Mouse (Mus musculus): ENCODE data around the gene Chst4. TPM values are rescaled to one million over a fixed set of nuclear protein-coding genes. Genes with fewer than 3 reads are reported as not detected.
"Not testable (repeated sequence)": the region's sequence is repeated elsewhere in the genome, so short reads cannot be mapped to it uniquely, and the experiment has no call there.

Gene Chst4
- polyA plus RNA-seq, 1 experiment from 2014 or later: not detected

- H3K27ac ChIP-seq: no peak overlapping the region
- no peak for ATAC-seq (ENCODE audit: low FRiP score, low read depth)
- H3K4me1 ChIP-seq: no peaks in the 10 kb centered on the region
- no peak overlapping the region for H3K9ac ChIP-seq
- no peaks in the 10 kb centered on the region for H3K27me3 ChIP-seq (replicated peaks)
- no peaks in the 10 kb centered on the region for H3K36me3 ChIP-seq
- WGBS: 50% methylated on average over 7 of the region's 7 CpGs
- H3K4me2 ChIP-seq (replicated peaks): no peak overlapping the region
- H3K4me3 ChIP-seq: no peak overlapping the region
- no peaks in the 10 kb centered on the region for H3K9me3 ChIP-seq
Observed at GRCm38 (mm10) chr8:110039216-110039615, 324 bp downstream of the Chst4 start.

GRCm38 (mm10) chr8:110036156-110036555 is 3.4 kb downstream of the Chst4 start:
- H3K9me3 ChIP-seq: no peaks in the 10 kb centered on the region
- H3K27ac ChIP-seq: no peak overlapping the region
- H3K4me1 ChIP-seq: no peaks in the 10 kb centered on the region
- no peak for ATAC-seq (ENCODE audit: low FRiP score, low read depth)
- H3K4me2 ChIP-seq (replicated peaks): no peak overlapping the region
- H3K36me3 ChIP-seq: no peaks in the 10 kb centered on the region
- no peak overlapping the region for H3K4me3 ChIP-seq
- no peak overlapping the region for H3K9ac ChIP-seq
- no peaks in the 10 kb centered on the region for H3K27me3 ChIP-seq (replicated peaks)
- 85% methylated on average over 2 of the region's 2 CpGs for WGBS

- 64% methylated on average over 4 of the region's 4 CpGs for WGBS
- Histone ChIP-seq H3K27ac (no peak overlapping the region), H3K4me3 (no peak overlapping the region), H3K4me1 (no peaks in the 10 kb centered on the region), H3K27me3 (replicated peaks) (no peaks in the 10 kb centered on the region), H3K4me2 (replicated peaks) (no peak overlapping the region), H3K9me3 (no peaks in the 10 kb centered on the region), H3K9ac (no peak overlapping the region), H3K36me3 (no peaks in the 10 kb centered on the region)
- ATAC-seq (ENCODE audit: low FRiP score, low read depth): no peak
Observed at GRCm38 (mm10) chr8:110034331-110034730, 5.2 kb downstream of the Chst4 start.

- not testable (repeated sequence) for H3K36me3 ChIP-seq; ATAC-seq (ENCODE audit: low FRiP score, low read depth); H3K4me2 ChIP-seq (replicated peaks); H3K27me3 ChIP-seq (replicated peaks); H3K9ac ChIP-seq; H3K4me1 ChIP-seq; H3K9me3 ChIP-seq; H3K4me3 ChIP-seq; H3K27ac ChIP-seq
- WGBS: 37% methylated on average over 8 of the region's 8 CpGs
Observed at GRCm38 (mm10) chr8:110033771-110034170, 5.8 kb downstream of the Chst4 start.

- Histone ChIP-seq H3K9ac (no peak overlapping the region), H3K4me2 (replicated peaks) (no peak overlapping the region), H3K27me3 (replicated peaks) (no peaks in the 10 kb centered on the region), H3K4me3 (no peak overlapping the region), H3K27ac (no peak overlapping the region), H3K4me1 (no peaks in the 10 kb centered on the region), H3K9me3 (no peaks in the 10 kb centered on the region), H3K36me3 (no peaks in the 10 kb centered on the region)
- no peak for ATAC-seq (ENCODE audit: low FRiP score, low read depth)
- 92% methylated on average over 10 of the region's 10 CpGs for WGBS
Observed at GRCm38 (mm10) chr8:110022768-110023344, 16.7 kb downstream of the Chst4 start.

GRCm38 (mm10) chr8:110022081-110022480 is 17.5 kb downstream of the Chst4 start:
- 61% methylated on average over 6 of the region's 6 CpGs for WGBS
- no peaks in the 10 kb centered on the region for H3K9me3 ChIP-seq
- no peaks in the 10 kb centered on the region for H3K27me3 ChIP-seq (replicated peaks)
- no peak overlapping the region for H3K4me2 ChIP-seq (replicated peaks)
- no peak overlapping the region for H3K4me3 ChIP-seq
- H3K36me3 ChIP-seq: no peaks in the 10 kb centered on the region
- H3K27ac ChIP-seq: no peak overlapping the region
- no peaks in the 10 kb centered on the region for H3K4me1 ChIP-seq
- H3K9ac ChIP-seq: no peak overlapping the region
- ATAC-seq (ENCODE audit: low FRiP score, low read depth): no peak

- no peaks in the 10 kb centered on the region for H3K27me3 ChIP-seq (replicated peaks)
- WGBS: 38% methylated on average over 5 of the region's 5 CpGs
- no peak overlapping the region for H3K4me2 ChIP-seq (replicated peaks)
- H3K4me1 ChIP-seq: peaks cover 7% of the 10 kb centered on the region; the same call in 1 of the 2 replicates
- no peak overlapping the region for H3K27ac ChIP-seq
- H3K36me3 ChIP-seq: no peaks in the 10 kb centered on the region
- no peak for ATAC-seq (ENCODE audit: low FRiP score, low read depth)
- H3K9ac ChIP-seq: no peak overlapping the region
- no peaks in the 10 kb centered on the region for H3K9me3 ChIP-seq
- H3K4me3 ChIP-seq: no peak overlapping the region
Observed at GRCm38 (mm10) chr8:110010868-110011267, 28.7 kb downstream of the Chst4 start.

- Histone ChIP-seq H3K9me3 (no peaks in the 10 kb centered on the region), H3K4me2 (replicated peaks) (no peak overlapping the region), H3K27ac (no peak overlapping the region), H3K4me1 (peaks cover 7% of the 10 kb centered on the region; the same call in 1 of the 2 replicates), H3K4me3 (no peak overlapping the region), H3K27me3 (replicated peaks) (no peaks in the 10 kb centered on the region), H3K36me3 (no peaks in the 10 kb centered on the region), H3K9ac (no peak overlapping the region)
- WGBS: 70% methylated on average over 8 of the region's 8 CpGs
- ATAC-seq (ENCODE audit: low FRiP score, low read depth): no peak
Observed at GRCm38 (mm10) chr8:110008995-110009446, 30.5 kb downstream of the Chst4 start.

- H3K9me3 ChIP-seq: no peaks in the 10 kb centered on the region
- ATAC-seq (ENCODE audit: low FRiP score, low read depth): no peak
Observed at GRCm38 (mm10) chr8:110008228-110008994, 31.1 kb downstream of the Chst4 start.

GRCm38 (mm10) chr8:110006312-110007023 is 33.1 kb downstream of the Chst4 start:
- Histone ChIP-seq H3K4me2 (replicated peaks) (no peak overlapping the region), H3K27ac (no peak overlapping the region), H3K4me1 (peaks cover 7% of the 10 kb centered on the region; the same call in 1 of the 2 replicates), H3K9me3 (no peaks in the 10 kb centered on the region), H3K9ac (no peak overlapping the region), H3K27me3 (replicated peaks) (no peaks in the 10 kb centered on the region), H3K36me3 (no peaks in the 10 kb centered on the region), H3K4me3 (no peak overlapping the region)
- ATAC-seq (ENCODE audit: low FRiP score, low read depth): no peak
- WGBS: 59% methylated on average over 17 of the region's 17 CpGs

More at GRCm38 (mm10) chr8:110008228-110008994, 31.1 kb downstream of the Chst4 start:
- no peak overlapping the region for H3K4me2 ChIP-seq (replicated peaks)
- no peak overlapping the region for H3K4me3 ChIP-seq
- no peaks in the 10 kb centered on the region for H3K36me3 ChIP-seq
- H3K9ac ChIP-seq: no peak overlapping the region
- H3K27me3 ChIP-seq (replicated peaks): no peaks in the 10 kb centered on the region
- WGBS: 89% methylated on average over 26 of the region's 26 CpGs
- H3K27ac ChIP-seq: no peak overlapping the region
- peaks cover 7% of the 10 kb centered on the region; the same call in 1 of the 2 replicates for H3K4me1 ChIP-seq

- Histone ChIP-seq H3K4me3 (no peak overlapping the region), H3K9ac (no peak overlapping the region), H3K36me3 (no peaks in the 10 kb centered on the region), H3K4me1 (peaks cover 7% of the 10 kb centered on the region; the same call in 1 of the 2 replicates), H3K9me3 (no peaks in the 10 kb centered on the region), H3K4me2 (replicated peaks) (no peak overlapping the region), H3K27me3 (replicated peaks) (no peaks in the 10 kb centered on the region), H3K27ac (no peak overlapping the region)
- no peak for ATAC-seq (ENCODE audit: low FRiP score, low read depth)
- WGBS: 82% methylated on average over 5 of the region's 5 CpGs
Observed at GRCm38 (mm10) chr8:110004300-110004699, 35.2 kb downstream of the Chst4 start.

- WGBS: 37% methylated on average over 9 of the region's 9 CpGs
- Histone ChIP-seq H3K4me1 (peaks cover 7% of the 10 kb centered on the region; the same call in 1 of the 2 replicates), H3K9ac (no peak overlapping the region), H3K9me3 (no peaks in the 10 kb centered on the region), H3K36me3 (no peaks in the 10 kb centered on the region), H3K27me3 (replicated peaks) (no peaks in the 10 kb centered on the region), H3K4me3 (no peak overlapping the region), H3K27ac (no peak overlapping the region), H3K4me2 (replicated peaks) (no peak overlapping the region)
- ATAC-seq (ENCODE audit: low FRiP score, low read depth): no peak
Observed at GRCm38 (mm10) chr8:110002953-110003352, 36.6 kb downstream of the Chst4 start.

Data from neural tube, embryonic 12.5 days (tissue).